Mouse (Mus musculus) C2C12 (cell line): ENCODE measurements at regions not wholly inside any gene's neighbourhood (a gene's known extent, or its start where the extent isn't known, plus 50 kb on each side); places are given as distances from the start of the nearest gene placed in this dataset.

ENCODE experiments used
- CEBPB ChIP-seq: IDR thresholded peaks from one replicate; pipeline ENCODE4 v1.6.1; 2011; ENCODE audit warnings: low read depth, mild to moderate bottlenecking, control low read depth, moderate library complexity
- CTCF ChIP-seq: IDR thresholded peaks from one replicate; pipeline ENCODE4 v1.5.1; 2011; ENCODE audit not compliant: control insufficient read depth, insufficient read depth, insufficient read length
- MAX ChIP-seq: IDR thresholded peaks from one replicate; pipeline ENCODE4 v1.6.1; 2011; ENCODE audit warnings: mild to moderate bottlenecking, control low read depth
- MYOG ChIP-seq: IDR thresholded peaks from one replicate; pipeline ENCODE4 v1.6.1; 2011; ENCODE audit not compliant: control insufficient read depth, insufficient read length; ENCODE audit errors: extremely low read depth
- USF1 ChIP-seq: IDR thresholded peaks from one replicate; pipeline ENCODE4 v1.6.1; 2011; ENCODE audit warnings: low read depth, mild to moderate bottlenecking, control low read depth, moderate library complexity

DNA sequence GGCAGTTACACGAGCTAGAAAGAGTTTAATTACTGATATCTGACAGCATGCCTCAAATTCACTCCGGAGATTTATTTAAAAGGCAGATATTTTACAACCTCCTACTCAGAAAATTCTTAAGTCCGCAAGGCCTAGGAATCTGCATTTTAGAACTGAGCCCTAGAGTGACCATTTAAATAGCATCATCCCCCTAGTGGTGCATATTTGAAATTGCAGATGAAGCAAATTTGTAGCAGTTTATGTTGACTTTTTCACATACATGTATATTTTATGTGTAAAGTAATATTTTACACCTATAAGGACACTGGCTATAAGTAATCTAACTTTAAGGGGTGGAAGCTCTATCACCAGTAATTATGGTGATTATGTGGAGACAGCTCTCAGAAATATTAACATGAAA is 78.2 kb upstream of the Kif2a start:
- TF ChIP-seq CTCF (no peak), MAX (no peak), USF1 (no peak), CEBPB (no peak), MYOG (no peak)
